Mouse (Mus musculus) lung, postnatal 36 days (tissue): ENCODE results near the gene Ndufb7.
"Not testable (repeated sequence)": the region's sequence is repeated elsewhere in the genome, so short reads cannot be mapped to it uniquely, and the experiment has no call there.

ENCODE experiments used
- DNase-seq: peaks from one replicate; pipeline ENCODE4 v3.0.0; 2022; ENCODE audit warnings: mixed read lengths

Gene Ndufb7

DNA sequence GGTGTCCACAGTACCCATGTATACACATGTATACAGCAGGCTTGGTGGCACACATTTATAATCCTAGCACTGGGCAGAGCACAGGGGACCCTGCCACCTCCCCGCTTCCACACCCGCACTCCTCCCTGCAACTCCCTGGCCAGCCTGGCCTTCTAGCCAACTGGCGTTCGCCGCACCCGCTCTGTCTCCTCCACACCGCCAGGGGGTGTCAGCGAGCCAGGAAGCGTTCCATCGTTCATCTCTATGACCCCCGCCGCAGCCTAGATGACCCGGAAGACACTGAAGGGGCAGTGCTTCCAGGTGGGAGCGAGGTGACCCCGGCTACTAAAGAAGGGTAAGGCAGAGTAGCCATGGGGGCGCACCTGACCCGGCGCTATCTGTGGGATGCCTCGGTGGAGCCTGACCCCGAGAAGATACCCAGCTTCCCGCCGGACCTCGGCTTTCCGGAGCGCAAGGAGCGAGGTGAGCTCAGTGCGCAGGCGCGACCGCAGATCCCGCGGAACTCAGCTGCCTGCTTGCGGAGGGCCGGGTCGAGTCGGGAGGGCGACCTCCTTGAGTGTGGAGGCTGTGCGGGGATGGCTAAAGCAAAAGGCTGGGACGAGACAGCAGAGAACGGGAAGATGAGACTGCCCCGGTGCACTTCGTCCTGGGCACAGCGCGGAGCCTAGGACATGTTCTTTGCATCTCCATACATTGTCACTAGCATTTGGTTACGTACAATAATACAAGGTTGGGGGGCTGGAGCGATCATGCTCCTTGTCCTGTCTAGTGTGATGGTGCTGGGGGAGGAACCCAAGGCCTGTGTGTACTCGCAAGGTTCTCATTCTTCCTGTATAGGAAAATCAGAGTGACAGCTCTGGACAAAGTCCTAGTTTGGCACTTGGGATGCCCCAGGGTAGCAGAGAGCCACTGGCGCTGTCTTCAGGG, at the start of gene Ndufb7:
Gene Ndufb7 (plus strand): TSS at position 203 of the 927 bp plus-strand sequence.
- peak; percentile 96 for DNase-seq

DNA sequence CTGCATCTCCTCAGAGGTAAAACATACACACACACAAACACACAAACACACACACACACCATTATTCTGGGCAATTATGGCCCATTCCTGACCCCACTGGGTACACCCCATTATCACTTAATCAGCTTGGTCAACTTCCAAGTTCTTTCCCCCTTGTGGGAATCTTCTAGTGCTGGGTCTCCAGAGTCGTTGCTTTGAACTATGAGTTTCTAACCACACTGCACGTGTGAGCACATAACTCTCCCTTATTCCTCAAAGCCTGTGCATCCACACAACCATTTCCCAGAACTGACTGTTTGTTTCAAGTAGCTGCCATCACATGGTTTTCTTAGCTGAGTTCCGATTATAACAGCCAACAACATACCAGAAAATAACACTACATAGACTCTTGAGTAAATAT, 46.0 kb upstream of the Ndufb7 start:
- peak; percentile 16 for DNase-seq

DNA sequence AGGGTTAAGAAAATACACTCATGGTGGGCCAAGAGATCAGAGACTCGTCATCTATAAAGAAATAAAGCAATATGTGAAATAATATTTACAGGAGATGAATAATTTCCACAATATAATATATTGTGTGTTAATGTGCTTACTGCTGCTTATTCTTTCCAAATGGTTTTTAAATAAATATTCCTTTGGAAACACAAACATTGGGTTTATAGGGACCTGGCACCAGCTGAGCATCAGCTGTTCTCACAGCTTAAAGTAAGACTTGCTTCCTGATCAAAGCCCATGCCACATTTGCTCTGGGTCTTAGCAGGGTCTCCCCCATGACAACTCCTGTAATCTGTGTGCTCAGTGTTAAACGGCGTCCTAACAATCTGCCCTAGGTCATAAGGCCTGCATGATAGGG, 45.6 kb upstream of the Ndufb7 start:
- DNase-seq = peak; percentile 4

DNA sequence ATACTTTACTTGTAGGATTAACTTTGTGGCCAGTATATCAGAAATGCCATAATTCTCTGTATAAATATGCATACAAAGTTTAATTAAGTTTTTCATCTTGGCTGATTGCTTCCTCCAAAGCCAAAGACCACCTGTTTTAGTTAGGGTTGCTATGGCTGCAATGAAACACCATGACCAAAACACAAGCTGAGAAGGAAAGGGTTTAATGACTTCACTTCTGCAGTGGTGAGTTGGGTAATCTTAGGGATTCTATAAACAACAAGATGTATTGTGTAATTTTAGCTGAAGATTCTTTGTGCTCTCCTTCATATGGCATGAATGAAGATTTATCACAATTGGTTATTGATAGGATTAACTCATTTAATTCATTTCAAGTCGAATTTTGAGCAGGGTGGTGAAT, 45.2 kb upstream of the Ndufb7 start:
- no peak for DNase-seq

DNA sequence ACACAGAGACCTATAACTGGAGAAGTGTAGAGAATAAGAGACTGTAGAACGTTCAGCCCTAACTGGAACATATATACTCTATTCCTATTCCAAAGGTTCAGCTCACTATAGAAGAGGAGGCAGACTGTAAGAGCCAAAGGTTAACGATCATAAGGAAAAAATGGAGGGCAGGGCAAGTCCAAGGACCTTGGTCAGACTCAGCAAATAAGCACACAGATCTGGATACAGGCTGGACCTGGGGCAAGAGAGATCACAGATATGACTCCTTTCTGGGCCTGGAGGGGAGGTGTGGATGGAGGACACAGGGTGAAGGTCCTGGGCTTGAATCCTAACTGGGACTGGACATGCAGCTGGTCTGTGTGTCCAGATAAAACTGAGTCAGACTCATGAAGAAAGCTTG, 31.7 kb upstream of the Ndufb7 start:
- DNase-seq = no peak

DNA sequence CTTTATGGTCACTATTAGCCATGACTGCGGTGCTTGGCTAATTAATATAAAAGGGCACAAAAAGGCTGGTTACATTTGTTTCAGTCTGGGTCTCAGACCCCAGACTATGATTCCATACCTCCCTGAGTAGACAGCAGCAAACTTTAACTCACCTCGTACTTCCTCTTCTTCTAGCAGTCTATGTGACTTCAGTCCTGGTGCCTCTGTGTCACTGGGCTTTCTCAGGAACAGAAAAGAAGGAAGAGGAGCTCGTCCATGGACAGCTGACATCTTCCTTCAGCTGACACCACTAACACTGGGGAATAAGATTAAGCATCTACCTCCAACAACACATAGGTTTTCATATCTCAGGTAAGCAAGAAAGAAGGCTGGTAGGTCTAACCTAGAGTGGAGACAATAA, 30.7 kb upstream of the Ndufb7 start, which contains the start of gene Olfr370:
Gene Olfr370 (plus strand): TSS at position 45 of the 400 bp plus-strand sequence.
- no peak for DNase-seq

DNA sequence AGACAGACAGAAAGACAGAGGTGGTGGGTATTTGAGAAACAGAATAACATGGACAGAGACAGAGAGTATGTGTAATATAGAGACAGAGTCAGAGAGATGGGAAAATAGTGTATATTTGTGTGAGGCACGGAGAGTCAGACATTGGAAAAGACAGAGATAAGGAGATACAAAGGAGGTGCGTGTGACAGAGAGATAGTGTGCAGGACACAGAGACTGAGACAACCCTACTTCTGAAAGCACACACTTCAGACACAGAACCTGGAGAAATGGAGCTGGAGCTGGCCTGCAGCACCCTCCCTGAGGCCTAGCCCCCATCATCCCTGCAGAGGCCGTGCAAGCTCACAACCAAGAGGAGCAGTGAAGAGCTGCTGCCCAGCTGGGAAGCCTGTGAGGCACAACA, 3.8 kb upstream of the Ndufb7 start:
- no peak for DNase-seq

DNA sequence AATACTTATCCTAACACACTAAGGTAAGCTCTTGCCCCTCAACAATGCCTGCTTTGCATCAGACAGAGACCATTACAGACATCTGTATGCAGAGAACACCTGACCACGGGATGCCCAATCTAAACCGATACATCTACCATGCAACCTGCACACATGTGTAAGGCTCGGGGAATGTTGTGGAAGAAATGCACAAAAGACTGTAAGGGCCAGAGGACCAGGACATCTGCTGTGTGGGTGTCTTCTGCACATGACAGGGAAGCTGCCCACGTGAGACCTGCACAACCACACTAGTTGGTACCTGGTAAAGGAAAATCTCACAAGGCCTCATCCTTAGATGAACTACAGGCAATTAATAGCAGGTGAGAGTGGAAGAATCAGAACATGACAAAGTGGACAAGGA, 3.2 kb upstream of the Ndufb7 start:
- DNase-seq = no peak

DNA sequence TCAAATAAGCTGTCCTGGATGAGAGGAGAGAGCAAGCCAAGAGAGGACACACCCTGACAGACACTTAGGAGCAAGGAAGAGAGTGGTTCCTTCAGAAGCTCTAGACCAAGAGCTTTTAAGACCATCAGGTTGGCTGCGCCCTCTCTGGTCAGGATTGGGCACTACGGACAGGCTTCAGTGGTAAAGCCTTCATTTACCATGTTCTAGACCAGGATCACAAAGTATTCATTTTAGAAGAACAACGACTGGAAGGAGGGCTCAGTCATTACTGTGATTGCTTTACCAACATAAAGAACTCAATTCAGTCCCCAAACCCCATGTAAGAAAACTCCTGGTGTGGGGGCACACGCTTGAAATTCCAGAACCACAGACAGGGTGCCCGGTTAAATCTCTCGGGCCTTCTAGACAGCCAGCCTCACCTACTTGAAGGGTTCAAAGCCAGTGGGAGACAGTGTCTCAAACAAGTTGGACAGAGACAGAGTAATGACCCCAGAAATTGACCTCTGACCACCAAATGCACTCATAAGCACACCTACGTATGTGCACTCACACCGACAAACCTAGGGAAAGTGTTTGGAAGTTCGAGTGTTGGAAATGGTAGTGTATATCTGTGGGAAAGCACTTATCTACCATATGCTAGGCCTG, 618 bp upstream of the Ndufb7 start:
- peak; percentile 41 for DNase-seq

DNA sequence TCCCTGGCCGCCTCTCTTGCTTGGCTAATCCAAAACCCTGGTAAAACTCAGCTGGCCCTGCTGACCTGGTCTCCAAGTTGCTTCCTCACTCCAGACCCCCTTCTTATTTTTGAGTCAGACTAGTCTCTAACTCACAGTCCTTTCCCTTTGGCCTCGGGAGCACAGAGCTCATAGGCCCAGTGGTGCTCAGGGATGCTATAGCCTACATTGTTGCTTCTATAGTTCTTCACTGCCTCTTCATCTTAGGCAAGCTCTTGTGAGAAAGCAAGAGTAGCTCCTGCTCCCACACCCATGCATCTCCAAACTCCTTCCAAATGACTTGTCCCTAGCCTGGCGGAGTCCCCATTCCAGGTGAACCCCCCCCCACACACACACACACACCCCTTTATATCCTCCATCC, 1.2 kb downstream of the Ndufb7 start:
- no peak for DNase-seq

DNA sequence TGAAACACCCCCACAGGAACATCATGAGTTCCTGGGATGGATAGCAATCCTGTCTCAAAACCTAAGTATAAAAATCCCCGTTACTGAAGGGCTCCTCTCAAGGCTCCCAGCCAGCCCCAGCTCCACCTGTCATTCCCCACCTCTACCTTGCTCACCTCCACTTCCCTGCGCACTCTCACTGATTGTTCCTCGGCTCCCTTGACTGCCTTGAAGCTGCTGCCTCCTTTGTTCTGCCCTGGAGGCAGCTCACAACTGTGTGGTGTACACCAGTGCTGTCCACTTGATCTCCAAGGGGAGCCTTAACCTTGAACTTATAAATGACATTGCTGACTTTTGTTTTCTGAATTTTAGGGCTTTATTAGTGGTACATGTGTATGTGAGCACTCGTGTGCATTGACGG, 1.7 kb downstream of the Ndufb7 start:
- no peak for DNase-seq

DNA sequence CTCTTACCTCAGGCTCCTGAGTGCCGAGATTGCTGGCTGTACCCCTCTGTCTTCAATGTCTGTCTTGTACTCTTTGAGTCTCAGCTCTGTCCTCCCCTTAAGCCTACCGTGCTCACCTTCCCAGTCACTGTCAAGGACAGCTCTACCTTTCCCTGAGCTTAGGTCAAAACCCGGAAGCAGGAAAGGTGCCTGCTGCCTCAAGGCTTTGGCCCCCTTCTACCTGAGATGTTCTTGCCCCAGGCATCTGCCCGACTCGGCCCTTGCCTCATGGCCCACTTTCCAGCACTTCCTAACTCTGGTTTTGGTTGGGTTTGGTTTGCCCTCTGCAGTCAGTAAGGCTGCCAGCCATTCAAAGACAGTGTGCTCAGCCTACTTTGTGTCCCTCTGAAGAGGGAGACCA, 2.3 kb downstream of the Ndufb7 start:
- DNase-seq = no peak

DNA sequence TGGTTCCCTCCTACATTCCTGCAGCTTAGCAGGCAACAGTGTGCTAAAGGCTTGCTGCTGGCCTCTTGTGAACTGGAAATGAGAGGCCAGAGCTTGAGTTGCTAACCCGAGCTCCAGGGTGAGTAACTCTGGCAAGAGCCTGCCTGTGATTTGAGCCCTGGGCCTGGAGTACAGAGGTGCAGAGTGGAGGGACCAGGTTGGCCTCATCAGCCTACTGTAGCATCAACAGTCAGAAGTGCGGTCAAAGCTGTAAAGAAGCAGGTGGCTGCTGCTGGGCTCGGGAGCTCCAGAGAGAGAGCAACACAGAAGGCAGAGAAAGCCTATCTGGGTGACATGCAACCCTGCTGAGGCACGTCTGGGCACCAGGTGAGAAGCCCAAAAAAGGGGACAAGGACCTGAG, 2.7 kb downstream of the Ndufb7 start:
- DNase-seq = no peak

DNA sequence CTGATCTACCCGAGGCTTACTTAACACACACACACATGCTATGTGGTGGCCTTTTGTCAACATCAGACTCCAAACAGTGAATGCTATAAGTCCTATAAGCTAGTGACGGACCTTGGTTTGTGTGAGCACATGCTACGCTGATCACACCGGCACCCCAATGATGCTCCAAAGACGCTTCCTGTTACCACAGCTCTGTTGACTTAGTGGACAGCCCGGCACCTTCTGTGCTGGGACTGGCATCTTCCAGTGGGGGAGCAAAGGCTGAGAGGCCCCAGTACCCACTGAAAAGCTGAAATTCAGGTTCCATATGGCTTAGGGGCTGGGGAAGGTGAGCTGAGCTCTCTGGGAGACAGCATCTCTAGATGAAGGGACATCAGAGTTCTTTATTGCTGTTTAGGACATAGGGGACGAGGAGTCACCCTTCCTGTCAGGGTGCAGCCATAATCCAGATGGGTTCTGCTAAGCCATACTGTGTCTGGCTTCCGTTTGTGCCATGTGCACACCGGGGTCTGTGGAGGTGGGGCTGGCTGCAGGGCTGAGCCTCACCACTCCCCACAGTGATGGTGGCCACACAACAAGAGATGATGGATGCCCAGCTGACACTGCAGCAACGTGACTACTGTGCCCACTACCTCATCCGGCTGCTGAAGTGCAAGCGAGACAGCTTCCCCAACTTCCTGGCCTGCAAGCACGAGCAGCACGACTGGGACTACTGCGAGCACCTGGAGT, 4.0 kb downstream of the Ndufb7 start:
- no peak for DNase-seq

DNA sequence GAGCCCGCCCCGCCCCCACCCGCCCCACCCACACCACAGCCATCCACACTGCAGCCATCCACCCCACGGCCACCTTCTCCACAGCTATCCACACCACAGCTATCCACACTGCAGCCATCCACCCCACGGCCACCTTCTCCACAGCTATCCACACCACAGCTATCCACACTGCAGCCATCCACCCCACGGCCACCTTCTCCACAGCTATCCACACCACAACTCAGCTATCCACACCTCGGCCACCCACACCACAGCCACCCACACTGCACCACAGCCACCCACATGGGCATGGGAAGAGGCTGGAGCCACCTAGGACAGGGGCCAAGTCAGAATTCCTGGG, 4.5 kb downstream of the Ndufb7 start:
- DNase-seq = not testable (repeated sequence)

DNA sequence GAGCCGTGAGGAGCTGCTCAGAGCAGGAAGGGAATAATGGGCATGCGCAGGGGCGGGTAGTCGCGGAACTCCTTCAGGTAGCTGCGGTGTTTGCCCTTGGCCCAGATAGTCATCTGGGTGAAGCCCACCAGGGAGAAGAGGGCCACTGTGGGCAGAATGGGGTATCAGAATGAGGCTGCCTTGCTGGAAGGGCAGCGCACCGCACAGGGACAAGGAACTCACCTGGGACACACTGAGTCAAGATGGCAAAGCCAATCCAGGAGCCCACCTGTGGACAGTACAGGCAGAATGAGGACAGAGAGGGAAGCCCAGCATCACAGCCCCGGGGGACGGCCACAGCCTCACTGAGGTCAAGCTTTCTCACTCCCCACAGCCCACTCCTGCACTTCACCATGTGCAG, 5.3 kb downstream of the Ndufb7 start:
- DNase-seq = no peak

DNA sequence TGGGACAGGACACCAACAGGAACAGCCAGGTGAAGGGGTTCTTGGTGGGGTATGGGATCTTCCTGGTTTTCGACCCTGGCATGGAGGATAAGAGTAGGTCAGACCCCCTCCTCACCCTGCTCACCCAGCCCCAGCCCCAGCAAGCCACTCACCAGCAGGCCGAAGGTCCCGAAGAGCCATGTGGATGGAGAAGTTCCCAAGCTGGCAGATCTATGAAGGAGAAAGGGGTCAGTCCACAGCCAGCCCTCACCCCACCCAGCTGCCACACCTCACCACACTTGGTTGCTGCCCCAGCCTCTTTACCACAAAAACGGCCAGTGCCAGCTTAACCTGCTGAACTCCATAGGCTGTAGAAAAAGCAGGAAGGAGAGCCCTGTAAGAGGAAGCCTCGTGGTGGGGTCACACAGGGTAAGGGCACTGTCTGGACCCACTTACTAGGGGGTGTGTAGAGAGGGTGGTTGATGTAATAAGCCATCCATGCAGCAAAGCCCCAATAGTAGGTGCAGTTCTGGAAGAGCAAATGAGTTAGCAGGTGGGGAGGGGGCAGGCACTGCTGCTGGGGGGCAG, 5.9 kb downstream of the Ndufb7 start:
- no peak for DNase-seq

DNA sequence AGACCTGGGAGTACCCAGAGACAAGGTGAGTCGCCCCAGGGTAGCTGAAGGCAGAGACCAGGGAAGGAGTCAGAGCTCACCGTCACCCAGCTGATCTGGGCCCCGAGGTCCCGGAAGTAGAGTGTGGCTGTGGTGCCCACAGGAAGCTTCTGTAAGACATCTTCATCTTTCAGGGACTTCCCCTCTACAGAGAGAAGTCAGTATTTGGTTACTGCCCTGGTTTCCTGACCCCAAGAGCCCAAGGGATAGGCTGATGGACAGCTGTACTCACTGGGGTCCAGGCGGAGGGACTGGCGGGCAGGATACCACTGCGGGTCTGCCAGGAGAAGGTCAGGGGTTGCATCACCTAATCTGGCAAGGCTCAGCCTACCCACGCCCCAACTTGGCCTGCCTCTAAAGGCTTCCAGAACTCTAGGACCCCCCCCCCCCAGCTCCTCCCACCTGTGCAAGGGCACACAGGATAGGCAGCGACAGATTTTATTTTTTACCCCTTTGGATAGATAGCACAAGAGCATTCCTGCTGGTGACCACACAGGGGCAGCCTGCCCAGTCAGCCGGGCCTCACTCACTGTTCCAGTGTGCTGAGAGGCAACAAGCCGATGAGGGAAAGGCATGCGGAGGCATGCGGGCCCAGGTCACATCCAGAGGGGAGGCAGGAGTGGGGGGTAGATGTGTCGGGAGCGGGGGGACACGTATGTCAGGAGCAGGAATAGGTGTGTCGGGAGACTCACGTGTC, 6.8 kb downstream of the Ndufb7 start:
- peak; percentile 45 for DNase-seq

DNA sequence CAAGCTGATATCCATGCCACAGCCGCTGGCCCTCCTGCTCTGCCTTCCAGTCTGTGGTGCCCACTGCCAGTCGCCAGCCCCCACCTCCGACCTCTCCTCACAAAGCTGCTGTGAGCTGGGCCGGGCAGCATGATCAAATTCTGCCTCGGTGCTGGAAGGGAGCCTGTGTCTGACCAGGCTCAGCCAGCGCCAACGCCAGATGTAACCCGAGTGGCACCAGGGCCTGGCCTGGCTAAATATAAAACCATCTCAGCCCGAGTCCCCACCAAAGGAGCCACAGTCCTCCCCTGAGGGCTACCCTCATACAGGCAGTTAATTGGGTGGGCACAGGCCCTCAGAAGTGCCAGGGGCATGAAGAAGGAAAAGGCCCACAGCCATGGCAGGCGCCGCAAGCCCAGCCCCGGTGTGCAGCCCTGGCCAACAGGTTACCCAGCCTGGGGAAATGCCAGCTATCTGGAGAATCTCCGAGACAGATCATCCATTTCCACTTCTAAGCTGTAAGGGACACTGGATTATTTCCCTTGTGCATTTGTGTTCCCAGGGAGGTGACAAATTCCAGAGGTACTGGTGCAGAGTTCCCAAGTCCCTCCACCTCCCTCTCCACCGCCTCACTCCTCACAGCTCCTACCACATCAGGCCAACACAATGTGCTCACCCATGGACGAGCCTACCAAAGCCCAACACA, 8.3 kb downstream of the Ndufb7 start:
- DNase-seq = no peak

DNA sequence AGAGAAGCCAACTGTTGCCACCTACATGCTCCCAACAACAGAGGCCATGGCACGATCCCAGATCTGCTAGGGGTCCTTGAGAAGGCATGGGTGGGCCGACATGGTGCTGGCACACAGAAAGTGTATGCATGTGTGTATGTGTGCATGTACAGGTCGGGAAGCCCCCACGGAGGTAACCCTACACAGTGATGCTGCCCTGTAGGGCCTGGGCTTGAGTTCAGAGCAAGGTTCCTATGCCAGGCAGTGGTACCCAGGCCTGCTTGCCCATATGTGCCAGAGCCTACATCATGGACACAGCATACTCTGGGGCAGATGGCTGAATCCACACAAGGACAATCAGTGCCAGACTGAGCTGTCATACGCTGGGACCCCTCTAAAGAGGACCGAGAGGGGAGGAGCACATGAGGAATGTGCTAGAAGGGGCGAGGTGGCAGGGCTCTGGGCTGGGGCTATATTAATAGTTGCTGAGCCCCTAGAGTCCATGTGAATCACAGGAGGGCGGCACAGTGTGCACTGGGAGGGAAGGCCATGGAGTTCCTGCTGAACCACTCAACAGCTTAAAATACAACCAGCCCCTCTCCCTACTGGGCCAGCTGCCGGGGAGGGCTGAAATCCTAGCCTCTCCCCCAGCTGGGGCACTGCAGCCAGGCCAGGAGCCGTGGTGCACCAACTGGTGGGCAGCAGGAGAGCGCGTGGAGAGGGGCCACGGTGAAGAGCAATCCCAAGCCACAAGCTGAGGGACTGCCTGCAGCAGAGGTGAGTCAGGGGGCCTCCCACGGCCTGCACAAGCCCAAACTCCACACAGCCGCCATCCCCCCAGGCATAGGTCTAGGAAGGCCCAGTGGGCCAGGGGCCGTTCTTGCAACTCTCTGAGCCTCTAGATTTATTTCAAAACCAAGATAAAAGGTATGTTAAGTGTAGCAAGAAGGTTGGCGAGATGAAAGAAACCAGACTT, 9.4 kb downstream of the Ndufb7 start:
- DNase-seq = no peak

DNA sequence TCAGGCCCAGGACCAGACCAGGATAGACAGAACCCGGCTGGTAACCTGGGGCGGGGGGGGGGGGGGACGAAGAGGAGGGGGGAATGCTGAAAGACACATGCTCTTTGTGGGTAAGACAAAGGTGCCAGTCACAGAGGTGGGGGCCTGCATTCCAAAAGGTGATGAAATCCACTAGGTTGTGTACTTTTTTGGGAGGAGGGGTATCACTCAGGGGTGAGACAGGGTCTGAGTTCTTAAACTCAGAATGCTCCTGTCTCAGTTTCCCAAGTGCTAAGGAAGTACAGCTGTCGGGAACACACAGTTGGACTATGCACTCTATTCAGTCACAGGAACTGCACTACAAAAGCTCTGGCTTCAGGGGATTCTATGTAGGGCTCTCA, 10.0 kb downstream of the Ndufb7 start:
- DNase-seq = no peak
